Mouse (Mus musculus): ENCODE data around the gene Atp6ap1l. TPM values are rescaled to one million over a fixed set of nuclear protein-coding genes. Genes with fewer than 3 reads are reported as not detected.
"Not testable (repeated sequence)": the region's sequence is repeated elsewhere in the genome, so short reads cannot be mapped to it uniquely, and the experiment has no call there.

The Atp6ap1l gene
- polyA plus RNA-seq, 1 experiment from 2014 or later: not detected

GRCm38 (mm10) chr13:90926125-90926765 is 21.1 kb upstream of the Atp6ap1l start:
- no peak for DNase-seq (ENCODE audit: low spot score)
- no peak for ATAC-seq (replicated peaks; ENCODE audit: low FRiP score)
- Histone ChIP-seq H3K4me1 (replicated peaks; ENCODE audit: control insufficient read depth, insufficient read depth, low read length) (peaks cover 4% of the 10 kb centered on the region), H3K9ac (ENCODE audit: low read depth, low read length) (no peak overlapping the region), H3K4me2 (no peak overlapping the region), H3K27ac (ENCODE audit: low read depth, low read length) (0 out of 2 replicates have a peak overlapping the region, but pooled peaks have one; percentile 38), H3K9me3 (ENCODE audit: control insufficient read depth, low read length) (no peaks in the 10 kb centered on the region), H3K27me3 (replicated peaks; ENCODE audit: control insufficient read depth, insufficient read depth, low read length) (no peaks in the 10 kb centered on the region), H3K4me3 (ENCODE audit: low read depth, low read length) (no peak overlapping the region), H3K36me3 (ENCODE audit: control insufficient read depth, insufficient read depth, low read length) (peaks cover 21% of the 10 kb centered on the region)
- 53% methylated on average over 7 of the region's 7 CpGs for WGBS

DNA sequence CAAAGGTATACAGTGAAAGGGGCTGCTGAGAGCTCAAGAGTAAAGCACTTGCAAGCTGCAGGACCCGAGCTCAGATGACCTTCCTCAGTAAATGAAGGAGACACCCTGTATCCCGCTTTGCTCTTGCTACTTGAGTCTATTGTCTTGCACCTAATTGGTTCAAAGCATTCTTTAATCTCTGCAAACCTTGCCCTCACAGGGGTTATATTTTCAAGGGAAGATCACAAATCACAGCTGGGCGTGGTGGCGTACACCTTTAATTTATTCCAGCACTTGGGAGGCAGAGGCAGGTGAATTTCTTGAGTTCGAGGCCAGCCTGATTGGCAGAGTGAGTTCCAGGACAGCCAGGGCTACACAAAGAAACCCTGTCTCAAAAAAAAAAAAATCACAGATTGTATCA is 20.0 kb upstream of the Atp6ap1l start:
- Histone ChIP-seq H3K9ac (ENCODE audit: low read depth, low read length) (peak overlapping the region; percentile 36; the same call in 1 of the 2 replicates), H3K27ac (ENCODE audit: low read depth, low read length) (no peak overlapping the region), H3K4me1 (replicated peaks; ENCODE audit: control insufficient read depth, insufficient read depth, low read length) (peaks cover 4% of the 10 kb centered on the region), H3K36me3 (ENCODE audit: control insufficient read depth, insufficient read depth, low read length) (peaks cover 21% of the 10 kb centered on the region), H3K4me3 (ENCODE audit: low read depth, low read length) (no peak overlapping the region), H3K27me3 (replicated peaks; ENCODE audit: control insufficient read depth, insufficient read depth, low read length) (no peaks in the 10 kb centered on the region), H3K9me3 (ENCODE audit: control insufficient read depth, low read length) (no peaks in the 10 kb centered on the region), H3K4me2 (peak overlapping the region; percentile 68)
- no peak for ATAC-seq (replicated peaks; ENCODE audit: low FRiP score)
- WGBS: 86% methylated on average over 5 of the region's 5 CpGs
- DNase-seq (ENCODE audit: low spot score): no peak

DNA sequence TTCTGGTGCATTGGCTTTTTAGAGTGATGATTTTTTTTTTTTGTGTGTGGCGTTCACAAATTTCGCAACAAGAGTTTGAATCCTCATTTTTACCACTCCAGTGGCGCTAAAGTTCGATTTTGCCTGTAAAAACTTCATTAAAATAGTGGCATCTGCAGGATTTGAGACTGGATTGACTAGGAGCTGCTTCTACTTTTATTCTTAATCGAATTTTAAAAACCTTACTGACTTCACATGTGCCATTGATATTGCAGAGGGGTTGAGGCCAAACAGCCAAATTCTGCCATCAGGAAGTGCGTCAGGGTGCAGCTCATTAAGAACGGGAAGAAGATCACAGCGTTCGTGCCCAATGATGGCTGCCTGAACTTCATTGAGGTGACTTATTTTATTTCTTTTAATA is 18.9 kb upstream of the Atp6ap1l start:
- Histone ChIP-seq H3K36me3 (ENCODE audit: control insufficient read depth, insufficient read depth, low read length) (peaks cover 21% of the 10 kb centered on the region), H3K4me1 (replicated peaks; ENCODE audit: control insufficient read depth, insufficient read depth, low read length) (peaks cover 4% of the 10 kb centered on the region), H3K27ac (ENCODE audit: low read depth, low read length) (peak overlapping the region; percentile 89)

GRCm38 (mm10) chr13:90923617-90924016 is 18.5 kb upstream of the Atp6ap1l start:
- H3K27me3 ChIP-seq (replicated peaks; ENCODE audit: control insufficient read depth, insufficient read depth, low read length); H3K4me1 ChIP-seq (replicated peaks; ENCODE audit: control insufficient read depth, insufficient read depth, low read length); H3K9me3 ChIP-seq (ENCODE audit: control insufficient read depth, low read length); DNase-seq (ENCODE audit: low spot score); ATAC-seq (replicated peaks; ENCODE audit: low FRiP score): not testable (repeated sequence)
- under 1% methylated on average over 13 of the region's 13 CpGs for WGBS
- H3K27ac ChIP-seq (ENCODE audit: low read depth, low read length): peak overlapping the region; percentile 89
- peak overlapping the region; percentile 94 for H3K4me3 ChIP-seq (ENCODE audit: low read depth, low read length)
- H3K4me2 ChIP-seq: peak overlapping the region; percentile 68
- peak overlapping the region; percentile 100 for H3K9ac ChIP-seq (ENCODE audit: low read depth, low read length)
- H3K36me3 ChIP-seq (ENCODE audit: control insufficient read depth, insufficient read depth, low read length): peaks cover 19% of the 10 kb centered on the region

More for the DNA sequence above, 18.9 kb upstream of the Atp6ap1l start:
- DNase-seq (ENCODE audit: low spot score) (no peak), ATAC-seq (replicated peaks; ENCODE audit: low FRiP score) (no peak)
- Histone ChIP-seq H3K9me3 (ENCODE audit: control insufficient read depth, low read length) (no peaks in the 10 kb centered on the region), H3K4me2 (peak overlapping the region; percentile 68), H3K9ac (ENCODE audit: low read depth, low read length) (peak overlapping the region; percentile 100), H3K27me3 (replicated peaks; ENCODE audit: control insufficient read depth, insufficient read depth, low read length) (no peaks in the 10 kb centered on the region), H3K4me3 (ENCODE audit: low read depth, low read length) (peak overlapping the region; percentile 94)
- 24% methylated on average over 9 of the region's 9 CpGs for WGBS

- peak; percentile 92 for ATAC-seq (replicated peaks; ENCODE audit: low FRiP score)
- under 1% methylated on average over 57 of the region's 57 CpGs for WGBS
- H3K27me3 ChIP-seq (replicated peaks; ENCODE audit: control insufficient read depth, insufficient read depth, low read length): no peaks in the 10 kb centered on the region
- peak within 1 kb of the TSS; percentile 89 for H3K27ac ChIP-seq (ENCODE audit: low read depth, low read length)
- H3K9ac ChIP-seq (ENCODE audit: low read depth, low read length): peak within 1 kb of the TSS; percentile 100
- H3K4me2 ChIP-seq: peak within 1 kb of the TSS; percentile 68
- H3K4me3 ChIP-seq (ENCODE audit: low read depth, low read length): peak within 1 kb of the TSS; percentile 94
- peak; percentile 92 for DNase-seq (ENCODE audit: low spot score)
- no peaks in the 10 kb centered on the region for H3K9me3 ChIP-seq (ENCODE audit: control insufficient read depth, low read length)
- H3K4me1 ChIP-seq (replicated peaks; ENCODE audit: control insufficient read depth, insufficient read depth, low read length): peaks cover 4% of the 10 kb centered on the region
- peaks cover 17% of the 10 kb centered on the region for H3K36me3 ChIP-seq (ENCODE audit: control insufficient read depth, insufficient read depth, low read length)
Measured at GRCm38 (mm10) chr13:90922751-90923612, 17.8 kb upstream of the Atp6ap1l start, which contains the start of gene Rps23. Gene Rps23 (plus strand): TSS chr13:90922958.

- H3K4me3 ChIP-seq (ENCODE audit: low read depth, low read length): no peak overlapping the region
- no peak for DNase-seq (ENCODE audit: low spot score)
- H3K4me2 ChIP-seq: no peak overlapping the region
- H3K9ac ChIP-seq (ENCODE audit: low read depth, low read length): no peak overlapping the region
- H3K36me3 ChIP-seq (ENCODE audit: control insufficient read depth, insufficient read depth, low read length): no peaks in the 10 kb centered on the region
- 89% methylated on average over 4 of the region's 4 CpGs for WGBS
- H3K27ac ChIP-seq (ENCODE audit: low read depth, low read length): no peak overlapping the region
- no peak for ATAC-seq (replicated peaks; ENCODE audit: low FRiP score)
- H3K9me3 ChIP-seq (ENCODE audit: control insufficient read depth, low read length): no peaks in the 10 kb centered on the region
- no peaks in the 10 kb centered on the region for H3K4me1 ChIP-seq (replicated peaks; ENCODE audit: control insufficient read depth, insufficient read depth, low read length)
- no peaks in the 10 kb centered on the region for H3K27me3 ChIP-seq (replicated peaks; ENCODE audit: control insufficient read depth, insufficient read depth, low read length)
Measured at GRCm38 (mm10) chr13:90914721-90915120, 9.6 kb upstream of the Atp6ap1l start.

DNA sequence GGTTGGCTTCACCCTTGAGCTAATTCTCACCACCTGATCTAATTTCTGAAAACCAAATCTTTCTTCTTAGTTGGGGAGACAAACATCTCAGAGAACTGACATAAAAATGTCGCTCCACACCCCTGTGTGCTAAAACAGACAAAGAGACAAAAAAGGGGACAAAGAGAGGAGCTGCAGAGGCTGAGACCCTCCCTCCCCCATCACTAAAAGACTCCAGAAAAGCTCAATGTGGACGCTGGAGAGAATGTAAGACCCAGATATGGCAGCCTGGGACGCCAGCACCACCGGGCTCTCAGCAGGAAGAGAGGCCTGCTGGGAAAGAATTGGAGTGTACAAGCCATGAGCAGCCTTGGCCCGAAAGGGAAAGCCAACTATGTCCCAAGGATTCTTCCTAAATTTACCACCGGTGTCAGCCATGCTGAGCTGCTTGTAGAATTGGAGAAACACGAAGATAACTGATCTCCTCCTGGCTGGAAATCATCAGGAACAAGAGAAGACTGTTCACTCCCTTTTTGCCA is 8.6 kb upstream of the Atp6ap1l start:
- Histone ChIP-seq H3K36me3 (ENCODE audit: control insufficient read depth, insufficient read depth, low read length) (no peaks in the 10 kb centered on the region), H3K9ac (ENCODE audit: low read depth, low read length) (no peak overlapping the region), H3K4me1 (replicated peaks; ENCODE audit: control insufficient read depth, insufficient read depth, low read length) (no peaks in the 10 kb centered on the region), H3K4me2 (no peak overlapping the region), H3K27ac (ENCODE audit: low read depth, low read length) (no peak overlapping the region), H3K4me3 (ENCODE audit: low read depth, low read length) (no peak overlapping the region), H3K27me3 (replicated peaks; ENCODE audit: control insufficient read depth, insufficient read depth, low read length) (no peaks in the 10 kb centered on the region), H3K9me3 (ENCODE audit: control insufficient read depth, low read length) (no peaks in the 10 kb centered on the region)
- DNase-seq (ENCODE audit: low spot score): no peak
- no peak for ATAC-seq (replicated peaks; ENCODE audit: low FRiP score)
- WGBS: 65% methylated on average over 7 of the region's 7 CpGs

- Histone ChIP-seq H3K27ac (ENCODE audit: low read depth, low read length) (no peak overlapping the region), H3K27me3 (replicated peaks; ENCODE audit: control insufficient read depth, insufficient read depth, low read length) (no peaks in the 10 kb centered on the region), H3K4me2 (no peak overlapping the region), H3K9me3 (ENCODE audit: control insufficient read depth, low read length) (no peaks in the 10 kb centered on the region), H3K4me3 (ENCODE audit: low read depth, low read length) (no peak overlapping the region), H3K9ac (ENCODE audit: low read depth, low read length) (no peak overlapping the region), H3K36me3 (ENCODE audit: control insufficient read depth, insufficient read depth, low read length) (no peaks in the 10 kb centered on the region), H3K4me1 (replicated peaks; ENCODE audit: control insufficient read depth, insufficient read depth, low read length) (no peaks in the 10 kb centered on the region)
- no peak for DNase-seq (ENCODE audit: low spot score)
- ATAC-seq (replicated peaks; ENCODE audit: low FRiP score): no peak
- 83% methylated on average over 17 of the region's 17 CpGs for WGBS
Measured at GRCm38 (mm10) chr13:90912760-90913674, 7.9 kb upstream of the Atp6ap1l start.
